Mouse (Mus musculus) neural tube, embryonic 14.5 days (tissue): ENCODE data around the gene Snx25. TPM values are rescaled to one million over a fixed set of nuclear protein-coding genes. Genes with fewer than 3 reads are reported as not detected.

ENCODE experiments used
- ATAC-seq: fragments of 200-750 bp; cut with Nextera tagmentation; 2 replicates; pipeline ENCODE4 v1.8.0; 2017; ENCODE audit warnings: low read depth, mild to moderate bottlenecking, moderate TSS enrichment, moderate library complexity
- H3K27ac ChIP-seq: fragments of 300-500 bp; sonication (generic); 2 replicates; pipeline ENCODE4 v1.5.1; 2014; ENCODE audit warnings: low read depth, mild to moderate bottlenecking, control low read depth, low read length, moderate library complexity, mixed read lengths
- H3K27me3 ChIP-seq: fragments of 300-500 bp; sonication (generic); 2 replicates; pipeline ENCODE4 v1.6.1; 2014; ENCODE audit warnings: low read length; ENCODE audit not compliant: control insufficient read depth, insufficient read depth
- H3K36me3 ChIP-seq: fragments of 300-500 bp; sonication (generic); 2 replicates; pipeline ENCODE4 v1.6.1; 2014; ENCODE audit warnings: low read length, mixed read lengths; ENCODE audit not compliant: control insufficient read depth, insufficient read depth
- H3K4me1 ChIP-seq: fragments of 300-500 bp; sonication (generic); 2 replicates; pipeline ENCODE4 v1.6.1; 2014; ENCODE audit warnings: low read length; ENCODE audit not compliant: control insufficient read depth, insufficient read depth
- H3K4me2 ChIP-seq: fragments of 300-500 bp; sonication (generic); 2 replicates; pipeline ENCODE4 v1.6.1; 2014; ENCODE audit warnings: mild to moderate bottlenecking, low read depth, low read length, control low read depth
- H3K4me3 ChIP-seq: fragments of 300-500 bp; sonication (generic); 2 replicates; pipeline ENCODE4 v1.5.1; 2014; ENCODE audit warnings: low read depth, low read length, control low read depth, mixed read lengths
- H3K9ac ChIP-seq: fragments of 300-500 bp; sonication (generic); replicated peaks from 2 replicates; pipeline ENCODE4 v1.6.1; 2014; ENCODE audit warnings: low read depth, mild to moderate bottlenecking, control low read depth, low read length, mixed read lengths
- H3K9me3 ChIP-seq: fragments of 300-500 bp; sonication (generic); 2 replicates; pipeline ENCODE4 v1.6.1; 2016; ENCODE audit warnings: low read length; ENCODE audit not compliant: control insufficient read depth
- WGBS: fragments of 180-500 bp; shearing (Covaris S2); extraction: QIAGEN DNeasy Blood & Tissue Kit; methylation state at CpG from one replicate; pipeline ENCODE4 v1.1.7; 2014; 5-methylcytosine and 5-hydroxymethylcytosine counted together
- polyA plus RNA-seq: library from polyadenylated mRNA; unstranded; fragments of >200 nt; fragmentation: Nextera tagmentation; extraction: Ambion mirVana; gene quantifications from 2 replicates; pipeline ENCODE4 v1.2.1, GENCODE M21; 2014

Gene Snx25
- polyA plus RNA-seq, 1 experiment from 2014 or later: 17.4 TPM

DNA sequence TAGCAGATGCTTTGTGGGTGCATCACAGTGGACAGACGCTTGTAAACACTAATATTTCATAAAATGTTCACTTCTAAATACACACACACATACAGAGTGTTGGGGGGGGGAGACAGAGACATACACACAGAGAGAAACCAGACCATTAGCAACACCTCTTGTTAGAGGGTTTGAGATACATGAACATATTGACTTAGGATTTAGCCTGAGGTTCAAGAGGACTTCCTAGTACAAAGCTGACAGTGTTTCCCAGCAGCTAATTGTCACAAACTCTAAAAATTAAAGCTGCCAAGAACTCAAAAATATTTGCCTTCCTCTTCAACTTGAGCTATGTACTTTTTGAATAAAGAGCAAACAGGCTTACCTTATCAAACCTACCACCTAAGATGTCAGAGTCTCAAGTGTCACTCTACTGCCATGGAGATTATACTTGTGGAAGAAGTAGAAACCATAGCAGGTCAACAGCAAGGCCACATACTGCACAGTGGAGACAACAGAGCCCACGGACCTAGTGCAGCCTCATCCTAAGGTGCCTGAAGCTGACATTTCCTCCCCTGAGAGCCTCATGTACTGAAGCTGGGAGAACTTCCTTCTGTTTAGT lies 78.3 kb downstream of the Snx25 start:
- Histone ChIP-seq H3K36me3 (no peaks in the 10 kb centered on the region), H3K27me3 (no peaks in the 10 kb centered on the region), H3K9ac (no peak overlapping the region), H3K27ac (no peak overlapping the region), H3K4me3 (no peak overlapping the region), H3K4me2 (no peak overlapping the region), H3K4me1 (no peaks in the 10 kb centered on the region), H3K9me3 (no peaks in the 10 kb centered on the region)
- 87% methylated on average over 2 of the region's 2 CpGs for WGBS
- no peak for ATAC-seq

DNA sequence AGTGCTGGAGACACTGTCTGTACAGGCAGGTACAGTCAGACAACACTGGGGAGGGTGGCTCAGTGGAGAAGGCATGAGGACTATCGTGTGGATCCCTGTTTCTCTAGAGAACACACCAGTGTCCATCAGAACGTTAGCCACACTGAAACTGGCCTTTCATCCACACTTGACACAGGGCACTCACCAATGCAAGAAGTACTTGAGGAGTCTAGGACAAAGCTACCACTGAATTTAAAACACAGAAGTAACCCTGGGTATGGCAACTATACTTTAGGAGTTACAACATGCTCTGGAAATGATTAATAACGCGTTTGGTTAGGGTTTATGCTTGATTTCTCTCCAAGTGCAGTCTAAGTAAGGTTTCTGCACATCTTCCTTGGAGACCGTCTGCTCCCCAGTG lies 79.2 kb downstream of the Snx25 start:
- 95% methylated on average over 5 of the region's 5 CpGs for WGBS
- no peaks in the 10 kb centered on the region for H3K4me1 ChIP-seq
- no peak overlapping the region for H3K4me2 ChIP-seq
- no peaks in the 10 kb centered on the region for H3K27me3 ChIP-seq
- no peak overlapping the region for H3K9ac ChIP-seq
- H3K27ac ChIP-seq: no peak overlapping the region
- no peak overlapping the region for H3K4me3 ChIP-seq
- no peaks in the 10 kb centered on the region for H3K36me3 ChIP-seq
- no peaks in the 10 kb centered on the region for H3K9me3 ChIP-seq
- ATAC-seq: no peak

DNA sequence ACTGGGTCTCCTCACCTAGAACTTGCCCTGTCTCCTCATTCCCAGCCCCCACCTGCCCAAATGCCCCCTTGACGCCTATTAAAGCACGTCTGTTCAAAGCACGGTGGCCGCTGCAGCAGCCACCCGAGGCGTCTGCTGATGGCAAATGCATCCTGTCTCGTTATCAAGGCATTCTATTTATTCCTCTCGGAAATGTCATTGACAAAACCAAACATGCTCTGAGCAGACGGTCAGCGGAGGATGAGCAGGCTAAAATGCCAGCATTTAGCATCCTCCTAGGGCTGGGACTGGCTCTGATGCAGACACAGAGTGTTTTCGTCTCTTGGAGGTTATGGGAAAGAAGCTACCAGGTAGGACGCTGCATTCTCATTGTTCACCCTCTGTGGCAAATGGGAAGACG lies 111.7 kb downstream of the Snx25 start:
- Histone ChIP-seq H3K9ac (no peak overlapping the region), H3K4me1 (no peaks in the 10 kb centered on the region), H3K9me3 (no peaks in the 10 kb centered on the region), H3K4me2 (no peak overlapping the region), H3K36me3 (peaks cover 14% of the 10 kb centered on the region), H3K27ac (peak overlapping the region; percentile 62; the same call in 1 of the 2 replicates), H3K27me3 (no peaks in the 10 kb centered on the region), H3K4me3 (no peak overlapping the region)
- ATAC-seq: no peak; the same call in 1 of the 2 replicates
- 60% methylated on average over 13 of the region's 13 CpGs for WGBS

DNA sequence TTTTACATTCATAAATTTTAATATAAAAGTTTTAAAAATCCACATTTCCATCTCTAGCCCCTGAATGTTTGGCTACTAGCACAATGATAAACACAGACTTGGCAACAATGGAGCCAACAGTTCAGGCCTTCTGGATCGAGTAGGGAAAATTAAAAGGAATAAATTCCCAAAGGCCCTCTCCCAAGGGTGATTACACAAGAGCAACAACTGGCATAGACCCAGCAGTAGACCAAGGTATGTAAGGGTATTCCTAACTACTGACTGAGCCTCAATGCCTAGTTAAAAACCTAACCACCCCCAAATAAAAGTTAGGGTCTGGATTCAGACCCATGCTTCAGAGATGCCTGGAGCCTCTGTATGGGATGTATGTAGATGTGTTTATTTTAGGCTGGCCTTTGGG lies 112.3 kb downstream of the Snx25 start:
- peaks cover 12% of the 10 kb centered on the region for H3K36me3 ChIP-seq
- no peak overlapping the region for H3K4me3 ChIP-seq
- no peaks in the 10 kb centered on the region for H3K4me1 ChIP-seq
- no peak overlapping the region for H3K4me2 ChIP-seq
- WGBS: 37% methylated on average over 1 of the region's 1 CpGs
- no peak for ATAC-seq
- no peak overlapping the region for H3K9ac ChIP-seq
- H3K27ac ChIP-seq: no peak overlapping the region; the same call in 1 of the 2 replicates
- H3K27me3 ChIP-seq: no peaks in the 10 kb centered on the region
- H3K9me3 ChIP-seq: no peaks in the 10 kb centered on the region

DNA sequence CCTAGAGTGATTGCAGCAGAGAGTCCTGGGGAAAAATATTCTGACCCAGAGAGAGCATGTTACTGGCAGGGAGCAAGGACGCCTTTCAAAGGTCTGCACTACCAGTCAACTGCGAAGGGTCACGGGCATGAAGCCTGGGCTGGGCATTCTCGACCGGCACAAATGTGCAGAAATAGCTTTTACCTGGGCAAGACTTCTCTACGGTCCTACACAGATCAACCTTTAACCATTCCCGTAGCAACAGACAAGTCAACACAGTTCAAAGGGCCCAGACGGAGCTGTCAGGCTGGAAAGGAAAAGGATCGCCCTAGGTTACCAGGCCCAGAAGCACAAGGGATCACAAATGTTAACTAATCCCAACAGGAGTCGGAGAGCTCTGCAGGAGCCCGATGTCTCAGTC lies 115.7 kb downstream of the Snx25 start:
- WGBS: 82% methylated on average over 11 of the region's 11 CpGs
- no peaks in the 10 kb centered on the region for H3K4me1 ChIP-seq
- H3K4me3 ChIP-seq: no peak overlapping the region
- H3K9ac ChIP-seq: no peak overlapping the region
- no peak overlapping the region for H3K27ac ChIP-seq
- ATAC-seq: no peak
- H3K36me3 ChIP-seq: peaks cover 7% of the 10 kb centered on the region; the same call in 1 of the 2 replicates
- no peaks in the 10 kb centered on the region for H3K9me3 ChIP-seq
- no peaks in the 10 kb centered on the region for H3K27me3 ChIP-seq
- no peak overlapping the region for H3K4me2 ChIP-seq

DNA sequence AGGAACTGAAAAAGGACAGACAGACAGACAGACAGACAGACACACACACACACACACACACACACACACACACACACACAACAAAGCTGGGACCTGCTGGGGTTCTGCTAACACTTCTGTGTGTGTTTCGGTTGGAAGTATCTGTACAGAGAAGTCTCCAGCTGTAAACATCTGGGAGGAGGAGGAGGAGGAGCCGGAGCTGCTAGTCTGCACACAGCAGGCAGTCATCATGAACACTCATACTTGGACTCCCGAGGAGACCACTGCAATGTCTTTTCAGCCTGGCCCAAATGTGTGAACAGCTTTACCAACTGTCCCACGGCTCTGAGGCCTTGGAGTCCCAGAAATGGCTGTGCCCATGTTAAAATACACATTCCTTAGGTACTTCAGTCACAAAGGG lies 127.6 kb downstream of the Snx25 start:
- Histone ChIP-seq H3K9me3 (no peaks in the 10 kb centered on the region), H3K27ac (no peak overlapping the region)

DNA sequence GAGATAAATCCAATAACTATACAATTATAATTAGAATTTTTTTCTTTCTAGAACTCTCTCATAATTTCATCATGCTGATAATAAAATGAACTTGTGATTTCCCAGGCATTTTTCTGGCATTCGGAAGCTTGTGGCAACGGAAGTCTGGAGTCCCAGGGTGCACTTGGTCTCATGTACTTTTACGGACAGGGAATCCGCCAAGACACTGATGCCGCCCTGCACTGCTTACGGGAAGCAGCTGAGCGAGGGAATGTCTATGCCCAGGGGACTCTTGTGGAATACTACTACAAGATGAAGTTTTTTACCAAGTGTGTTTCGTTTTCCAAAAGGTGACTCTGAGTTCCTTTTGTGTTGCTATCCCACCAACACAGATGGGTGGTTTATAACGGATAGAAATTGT lies 129.2 kb downstream of the Snx25 start:
- H3K27ac ChIP-seq: no peak overlapping the region
- H3K9me3 ChIP-seq: no peaks in the 10 kb centered on the region
- no peak overlapping the region for H3K9ac ChIP-seq
- ATAC-seq: no peak
- H3K4me3 ChIP-seq: no peak overlapping the region
- H3K36me3 ChIP-seq: no peaks in the 10 kb centered on the region
- no peaks in the 10 kb centered on the region for H3K27me3 ChIP-seq
- 91% methylated on average over 9 of the region's 9 CpGs for WGBS
- no peaks in the 10 kb centered on the region for H3K4me1 ChIP-seq
- H3K4me2 ChIP-seq: no peak overlapping the region

More for the DNA sequence above, 127.6 kb downstream of the Snx25 start:
- ATAC-seq: no peak
- H3K9ac ChIP-seq: no peak overlapping the region
- 43% methylated on average over 4 of the region's 4 CpGs for WGBS
- H3K4me2 ChIP-seq: no peak overlapping the region
- H3K36me3 ChIP-seq: no peaks in the 10 kb centered on the region
- H3K27me3 ChIP-seq: no peaks in the 10 kb centered on the region
- no peak overlapping the region for H3K4me3 ChIP-seq
- no peaks in the 10 kb centered on the region for H3K4me1 ChIP-seq

DNA sequence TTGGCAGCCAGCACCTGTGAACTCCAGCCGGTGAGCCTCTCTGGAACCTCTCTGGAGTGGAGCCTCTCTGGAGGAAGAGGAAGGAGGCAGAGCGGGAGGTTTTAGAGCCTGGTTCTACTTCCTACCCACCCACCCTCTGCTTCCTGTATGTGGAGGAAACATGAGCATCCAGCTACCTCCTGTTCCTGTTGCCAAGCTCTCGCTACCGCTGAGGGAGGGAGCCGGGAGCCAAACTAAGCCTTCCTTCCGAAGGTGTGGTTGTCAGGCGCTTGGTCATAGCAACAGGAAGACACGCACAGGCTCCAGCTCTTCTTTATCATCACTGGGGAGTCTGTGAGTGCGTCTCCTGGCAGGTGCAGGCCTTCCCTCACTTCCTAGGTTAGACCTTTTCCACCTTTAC lies 129.8 kb downstream of the Snx25 start:
- Histone ChIP-seq H3K27ac (no peak overlapping the region), H3K9me3 (no peaks in the 10 kb centered on the region), H3K27me3 (no peaks in the 10 kb centered on the region), H3K4me1 (no peaks in the 10 kb centered on the region), H3K9ac (no peak overlapping the region), H3K4me3 (no peak overlapping the region), H3K4me2 (no peak overlapping the region), H3K36me3 (no peaks in the 10 kb centered on the region)
- ATAC-seq: no peak
- 85% methylated on average over 9 of the region's 9 CpGs for WGBS

DNA sequence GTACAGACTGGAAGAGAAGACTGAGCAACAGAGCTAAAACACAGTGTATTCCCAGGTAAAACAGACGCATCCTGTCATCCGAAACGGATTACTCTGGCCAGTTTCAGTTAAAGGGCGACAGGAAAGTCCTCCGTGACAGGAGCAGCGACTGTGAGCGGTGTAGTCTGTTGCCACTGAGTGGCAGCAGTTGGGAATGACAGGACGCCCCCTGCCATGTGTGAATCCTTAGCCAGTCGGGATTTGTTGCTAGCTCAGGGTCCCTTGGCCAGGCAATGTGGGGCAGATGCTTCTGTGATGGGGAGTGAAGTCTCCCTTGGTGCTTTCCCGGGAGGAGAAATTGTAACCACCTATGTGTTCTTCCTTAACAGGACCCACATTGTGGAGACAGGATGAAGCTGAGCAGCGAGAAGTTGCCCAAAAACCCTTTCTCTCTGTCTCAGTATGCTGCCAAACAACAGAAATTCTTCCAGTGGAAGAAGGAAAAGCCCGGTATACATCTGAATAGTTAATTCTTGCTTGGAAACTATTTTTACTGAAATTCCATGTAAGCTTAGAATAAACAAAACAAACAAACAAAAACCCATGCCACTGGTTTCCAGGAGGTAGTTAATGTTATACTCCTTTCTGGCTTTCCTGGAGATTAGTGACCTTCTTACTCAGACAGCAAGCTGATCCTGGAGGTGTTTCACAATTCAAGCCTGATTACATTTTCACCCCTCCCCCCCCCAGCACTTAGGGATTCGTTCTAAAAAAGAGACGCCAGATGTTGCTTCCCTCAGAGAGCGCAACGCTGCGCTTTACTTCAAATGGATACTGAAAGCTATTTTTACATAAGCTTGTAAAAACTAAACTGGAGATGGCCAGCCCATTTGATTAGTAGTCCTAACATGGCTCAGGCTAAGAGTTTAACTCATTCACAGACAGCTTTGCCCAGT lies 140.9 kb downstream of the Snx25 start:
- H3K9ac ChIP-seq: no peak overlapping the region
- peak; percentile 61 for ATAC-seq
- H3K4me3 ChIP-seq: no peak overlapping the region
- H3K36me3 ChIP-seq: no peaks in the 10 kb centered on the region
- no peaks in the 10 kb centered on the region for H3K27me3 ChIP-seq
- H3K9me3 ChIP-seq: no peaks in the 10 kb centered on the region
- 0 out of 2 replicates have a peak, but pooled peaks cover 3% of the 10 kb centered on the region for H3K4me1 ChIP-seq
- 25% methylated on average over 17 of the region's 17 CpGs for whole genome bisulfite sequencing
- no peak overlapping the region for H3K27ac ChIP-seq
- H3K4me2 ChIP-seq: peak overlapping the region; percentile 17; the same call in 1 of the 2 replicates
